In the genomic region with DNA sequence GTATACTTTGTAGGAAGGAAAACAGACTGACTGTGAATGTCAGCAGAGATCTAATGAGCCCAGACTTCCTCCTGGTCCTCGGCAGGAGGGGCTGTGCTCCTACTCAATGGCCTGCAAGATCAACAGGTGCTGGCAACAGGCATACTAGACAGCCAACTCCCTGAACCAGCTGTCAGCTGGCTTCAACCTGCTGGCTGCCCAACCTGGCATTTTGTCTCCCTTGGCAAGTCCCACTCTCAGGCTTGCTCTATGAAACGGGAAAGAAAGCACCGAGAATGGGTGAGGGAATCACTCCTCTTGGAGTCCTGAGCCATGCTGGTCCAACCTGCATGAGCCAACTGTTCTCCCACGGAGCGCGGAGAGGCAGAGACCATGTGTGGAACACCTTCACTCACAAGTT, we compare ENCODE assay signal across 28 mouse cellular contexts. TPM values are rescaled to one million over a fixed set of nuclear protein-coding genes. Genes with fewer than 3 reads are reported as not detected.
DNase-seq lines count a peak whose midpoint lies in the region; ATAC-seq and TF ChIP-seq lines count a peak whose summit lies in the region.
"Had no signal": no experiment of that assay in that cellular context is flagged by ENCODE, and none has a peak within 500 bp of the region (broad histone marks: within the 10 kb centered on the region; RNA-seq: fewer than 3 reads in every experiment).

No protein-coding gene starts in this region.

- no peak for ATAC-seq in intestine, postnatal 0 days
- ATAC-seq: forebrain, embryonic 13.5 days; Patski had no signal

- no peak overlapping the region for H3K4me3 ChIP-seq in kidney, adult 2 months (ENCODE audit: insufficient read depth, low read depth, low read length)
- H3K4me3 ChIP-seq in intestine, postnatal 0 days (ENCODE audit: low read depth, low read length): no peak overlapping the region
- H3K4me3 ChIP-seq: embryonic facial prominence, embryonic 15.5 days; forebrain, embryonic 13.5 days; heart, embryonic 15.5 days; hindbrain, embryonic 13.5 days; kidney, embryonic 15.5 days; layer of hippocampus, adult 2 months; limb, embryonic 12.5 days; liver, embryonic 15.5 days; neural tube, embryonic 12.5 days had no signal

- no peaks in the 10 kb centered on the region for H3K4me1 ChIP-seq in kidney, adult 2 months (ENCODE audit: control insufficient read depth, insufficient read depth, low read length)
- H3K4me1 ChIP-seq in intestine, postnatal 0 days (replicated peaks; ENCODE audit: control insufficient read depth, insufficient read depth, low read length): no peaks in the 10 kb centered on the region
- H3K4me1 ChIP-seq: embryonic facial prominence, embryonic 15.5 days; forebrain, embryonic 13.5 days; heart, embryonic 15.5 days; hindbrain, embryonic 13.5 days; kidney, embryonic 15.5 days; limb, embryonic 12.5 days; liver, embryonic 15.5 days; neural tube, embryonic 12.5 days had no signal

- H3K27ac ChIP-seq in kidney, adult 2 months (ENCODE audit: insufficient read depth, low read depth, low read length): no peak overlapping the region
- H3K27ac ChIP-seq in intestine, postnatal 0 days (ENCODE audit: low read depth, low read length): no peak overlapping the region
- H3K27ac ChIP-seq: embryonic facial prominence, embryonic 15.5 days; forebrain, embryonic 13.5 days; heart, embryonic 15.5 days; hindbrain, embryonic 13.5 days; kidney, embryonic 15.5 days; layer of hippocampus, adult 2 months; limb, embryonic 12.5 days; liver, embryonic 15.5 days; neural tube, embryonic 12.5 days had no signal

- H3K4me2 ChIP-seq in intestine, postnatal 0 days (replicated peaks; ENCODE audit: low read depth): no peak overlapping the region
- H3K4me2 ChIP-seq: embryonic facial prominence, embryonic 15.5 days; forebrain, embryonic 13.5 days; heart, embryonic 15.5 days; hindbrain, embryonic 13.5 days; kidney, embryonic 15.5 days; limb, embryonic 12.5 days; liver, embryonic 15.5 days; lung, embryonic 14.5 days; neural tube, embryonic 12.5 days had no signal

- 84% methylated on average over 6 of the region's 6 CpGs for WGBS in kidney, adult 2 months
- 83% methylated on average over 6 of the region's 6 CpGs for WGBS in intestine, postnatal 0 days

- DNase-seq in cerebellum, postnatal 10 days: peak; percentile 85 to 87
- no peak for DNase-seq in cerebellum, adult 8-10 months
- DNase-seq in layer of hippocampus, postnatal 10 days (ENCODE audit: low spot score in 2 of 2): peak; percentile 43 to 51
- DNase-seq in layer of hippocampus, postnatal 25 days (ENCODE audit: extremely low spot score in 1 of 2, low spot score in 1 of 2): no peak
- peak; percentile 76 for DNase-seq in gastrocnemius, adult 18-20 months (ENCODE audit: low spot score)
- DNase-seq in gastrocnemius, postnatal 25 days: peak; percentile 73
- no peak for DNase-seq in kidney, adult 2 months
- DNase-seq: adrenal gland, postnatal 10 days; cerebellum, adult 9-11 months; heart, postnatal 36 days; kidney, adult 11 months; kidney, postnatal 25 days; lung, embryonic 14.5 days; lung, postnatal 14 days; midbrain, embryonic 14.5 days; thymus, postnatal 14 days had no signal

- H3K27me3 ChIP-seq in kidney, adult 2 months (replicated peaks; ENCODE audit: control insufficient read depth, insufficient read depth, low read length): no peaks in the 10 kb centered on the region
- H3K27me3 ChIP-seq in intestine, postnatal 0 days (replicated peaks; ENCODE audit: control insufficient read depth, insufficient read depth, low read length): no peaks in the 10 kb centered on the region
- H3K27me3 ChIP-seq: CH12.LX; embryonic facial prominence, embryonic 15.5 days; forebrain, embryonic 13.5 days; heart, embryonic 15.5 days; hindbrain, embryonic 13.5 days; kidney, embryonic 15.5 days; limb, embryonic 12.5 days; liver, embryonic 15.5 days; neural tube, embryonic 12.5 days; Patski had no signal

- TF ChIP-seq CTCF in kidney, adult 2 months (conservative IDR thresholded peaks at IDR 0.05; ENCODE audit: insufficient read depth, insufficient read length, low read depth, low read length): no peak
- TF ChIP-seq CTCF in intestine, postnatal 0 days (IDR thresholded peaks at IDR 0.05; ENCODE audit: low read depth): no peak

- H3K36me3 ChIP-seq in kidney, adult 2 months (ENCODE audit: control insufficient read depth, insufficient read depth, low read length): no peaks in the 10 kb centered on the region
- no peaks in the 10 kb centered on the region for H3K36me3 ChIP-seq in intestine, postnatal 0 days (ENCODE audit: control insufficient read depth, insufficient read depth)
- H3K36me3 ChIP-seq: embryonic facial prominence, embryonic 15.5 days; heart, embryonic 15.5 days; hindbrain, embryonic 13.5 days; kidney, embryonic 15.5 days; limb, embryonic 12.5 days; liver, embryonic 15.5 days; neural tube, embryonic 12.5 days had no signal

- H3K9ac ChIP-seq in intestine, postnatal 0 days (ENCODE audit: low read depth, low read length): no peak overlapping the region
- H3K9ac ChIP-seq: embryonic facial prominence, embryonic 15.5 days; forebrain, embryonic 13.5 days; heart, embryonic 15.5 days; hindbrain, embryonic 13.5 days; kidney, embryonic 15.5 days; limb, embryonic 12.5 days; liver, embryonic 15.5 days; lung, embryonic 14.5 days; neural tube, embryonic 12.5 days had no signal

- no peak for TF ChIP-seq POLR2A in kidney, adult 2 months (IDR thresholded peaks at IDR 0.05; ENCODE audit: low read depth, low read length)

- no peaks in the 10 kb centered on the region for H3K9me3 ChIP-seq in intestine, postnatal 0 days (ENCODE audit: control insufficient read depth)
- H3K9me3 ChIP-seq: embryonic facial prominence, embryonic 15.5 days; forebrain, embryonic 13.5 days; heart, embryonic 15.5 days; hindbrain, embryonic 13.5 days; kidney, embryonic 15.5 days; limb, embryonic 12.5 days; liver, embryonic 15.5 days; neural tube, embryonic 12.5 days had no signal

RNA-seq across cellular contexts. Expression of a gene that starts 36.7 kb away (rescaled TPM):
- 10 to 100 TPM; 28.5 to 32.6 TPM for total RNA-seq in layer of hippocampus, postnatal 10 days (2021)
- total RNA-seq in layer of hippocampus, postnatal 25 days (2021): 10 to 100 TPM; 31.4 to 33.8 TPM
- total RNA-seq in gastrocnemius, adult 18-20 months (2021): 10 to 100 TPM; 29.1 to 35.0 TPM
- total RNA-seq in gastrocnemius, postnatal 25 days (2021): 10 to 100 TPM; 27.2 to 35.8 TPM
- 16.7 and 16.8 TPM in 2 replicates for polyA plus RNA-seq in kidney, adult 2 months (2012; rRNA removed)
- polyA plus RNA-seq in intestine, postnatal 0 days (2015; fragmentation: Nextera tagmentation; extraction: Ambion mirVana): 28.0 and 31.2 TPM in 2 replicates

RNA-seq across cellular contexts. Expression of a gene that starts 36.9 kb away (rescaled TPM):
- 10 to 100 TPM; 49.7 to 50.2 TPM for total RNA-seq in layer of hippocampus, postnatal 10 days (2021)
- total RNA-seq in layer of hippocampus, postnatal 25 days (2021): 10 to 100 TPM; 52.9 to 53.6 TPM
- total RNA-seq in gastrocnemius, adult 18-20 months (2021): 10 to 100 TPM; 19.2 to 20.3 TPM
- total RNA-seq in gastrocnemius, postnatal 25 days (2021): 10 to 100 TPM; 15.5 to 17.1 TPM
- 22.9 TPM in 2 replicates for polyA plus RNA-seq in kidney, adult 2 months (2012; rRNA removed)
- polyA plus RNA-seq in intestine, postnatal 0 days (2015; fragmentation: Nextera tagmentation; extraction: Ambion mirVana): 14.0 and 15.1 TPM in 2 replicates

Comparison
In these comparisons a context has a peak if more than half of its experiments do, and no peak if none do; other contexts are left out.
1. DNase-seq: peak in cerebellum, postnatal 10 days (2 of 2), layer of hippocampus, postnatal 10 days (2 of 2), gastrocnemius, adult 18-20 months (single experiment) and gastrocnemius, postnatal 25 days (single experiment); none in cerebellum, adult 8-10 months (single experiment), layer of hippocampus, postnatal 25 days (0 of 2) and kidney, adult 2 months (single experiment).